Mouse (Mus musculus) myocyte (in vitro differentiated cells): Measurements from ENCODE around the gene Hsf2.

ENCODE experiments used
- E2F4 ChIP-seq: IDR thresholded peaks from one replicate; pipeline ENCODE4 v1.6.1; 2011; ENCODE audit warnings: mild to moderate bottlenecking, control low read depth, moderate library complexity; ENCODE audit not compliant: insufficient read depth
- MYOD1 ChIP-seq, 3 experiments: IDR thresholded peaks; one replicate each; pipeline ENCODE4 v1.6.1; 2011; ENCODE audit warnings: control low read depth in 2 of 3, low read depth in 2 of 3, mild to moderate bottlenecking in 2 of 3, moderate library complexity in 1 of 3; ENCODE audit not compliant: insufficient read length in 2 of 3, control insufficient read depth in 1 of 3
- POLR2A ChIP-seq: IDR thresholded peaks from one replicate; pipeline ENCODE4 v1.6.1; 2011; ENCODE audit warnings: low read depth, mild to moderate bottlenecking, control low read depth, moderate library complexity; ENCODE audit not compliant: insufficient read length
- POLR2AphosphoS2 ChIP-seq: IDR thresholded peaks from one replicate; pipeline ENCODE4 v1.6.1; 2011; ENCODE audit warnings: low read depth, control low read depth; ENCODE audit not compliant: insufficient read length

- TF ChIP-seq E2F4 = no peak
- TF ChIP-seq POLR2A = no peak
- TF ChIP-seq MYOD1 (IDR thresholded peaks at IDR 0.05; ENCODE audit: control insufficient read depth in 1 of 3, insufficient read length in 2 of 3, low read depth in 2 of 3) = no peak
- TF ChIP-seq POLR2AphosphoS2 = no peak
Observed at GRCm38 (mm10) chr10:57481717-57482116, 4.5 kb upstream of the Hsf2 start.
